Mouse (Mus musculus): ENCODE results near the gene Kcnj12.

The Kcnj12 gene

GRCm38 (mm10) chr11:61110113-61110512 lies 87.7 kb downstream of the Kcnj12 start:
- DNase-seq (ENCODE audit: low spot score), result no peak

- no peak for DNase-seq (ENCODE audit: low spot score)
Measured at GRCm38 (mm10) chr11:61110928-61111327, 88.6 kb downstream of the Kcnj12 start.

- DNase-seq (ENCODE audit: low spot score), result no peak
Measured at GRCm38 (mm10) chr11:61111472-61111871, 89.1 kb downstream of the Kcnj12 start.

- DNase-seq (ENCODE audit: low spot score), result peak; percentile 28
Measured at GRCm38 (mm10) chr11:61112323-61112995, 90.1 kb downstream of the Kcnj12 start.

GRCm38 (mm10) chr11:61116226-61116625 lies 93.9 kb downstream of the Kcnj12 start:
- peak; percentile 41 for DNase-seq (ENCODE audit: low spot score)

DNA sequence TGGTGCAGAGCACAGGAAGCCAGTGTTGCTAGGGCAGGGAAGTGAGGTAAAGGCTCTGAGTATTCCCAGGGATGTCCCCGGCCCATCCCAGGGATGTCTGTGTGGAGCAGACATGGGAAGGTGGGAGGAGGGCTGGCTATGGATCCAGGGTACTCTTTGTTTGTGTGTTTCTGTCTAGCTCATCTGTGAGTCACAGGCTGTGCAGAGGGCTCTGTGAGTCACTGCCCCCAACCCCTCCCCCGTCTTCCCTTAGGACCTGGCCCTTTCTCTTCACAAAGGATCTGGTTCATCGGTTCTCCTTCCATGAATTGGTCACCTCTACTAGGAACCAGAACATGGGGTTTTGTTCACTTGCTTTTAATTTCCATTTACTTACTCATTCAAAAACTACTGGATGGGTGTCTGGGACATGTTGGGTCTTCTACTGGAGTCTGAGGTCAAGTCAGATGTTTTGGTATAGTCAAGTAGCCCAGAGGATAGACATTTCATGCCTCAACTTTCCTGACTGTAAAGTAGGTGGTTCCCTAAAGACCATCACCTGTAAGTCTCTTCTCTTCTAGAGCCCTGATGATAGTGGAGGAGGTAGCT lies 97.7 kb downstream of the Kcnj12 start:
- DNase-seq (ENCODE audit: low spot score), result no peak
